Comparison of ENCODE assay signal across 8 mouse cellular contexts in the genomic region with DNA sequence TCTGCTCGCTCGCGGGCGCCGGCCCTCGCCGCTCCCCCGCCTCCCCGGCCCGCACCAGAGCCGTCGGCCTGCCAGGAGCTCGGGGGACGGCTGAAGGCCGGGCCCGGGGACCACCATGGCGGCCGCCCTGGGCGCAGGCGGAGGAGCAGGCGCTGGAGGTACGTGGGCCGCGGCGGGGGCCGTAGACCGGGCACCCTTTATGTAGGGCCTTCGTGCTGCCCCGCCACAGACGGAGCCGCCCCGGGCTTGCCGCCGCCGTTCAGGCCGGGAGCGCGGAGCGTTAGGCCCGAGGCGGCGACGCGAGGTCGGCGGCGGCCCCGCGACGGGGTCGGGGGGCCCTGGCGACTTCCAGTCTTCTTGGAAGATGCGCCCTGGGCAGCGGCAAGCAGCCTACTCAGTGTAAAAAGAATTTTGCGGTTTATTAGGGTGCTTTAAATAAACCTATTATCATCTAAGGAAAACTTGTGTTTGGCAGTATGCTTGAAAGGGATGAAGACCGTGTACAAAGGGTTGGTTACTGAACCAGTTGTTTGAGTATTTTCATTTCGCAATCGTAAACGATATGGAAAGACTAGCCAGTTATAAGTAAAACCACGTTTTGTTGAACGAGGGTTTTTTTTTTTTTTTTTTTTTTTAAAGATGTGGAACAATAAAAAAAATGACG. TPM values are rescaled to one million over a fixed set of nuclear protein-coding genes. Genes with fewer than 3 reads are reported as not detected.
A peak's percentile ranks its signal among the peaks of the same experiment; 100 is the strongest.
DNase-seq lines count a peak whose midpoint lies in the region; ATAC-seq and TF ChIP-seq lines count a peak whose summit lies in the region.

No protein-coding gene starts in this region.

- peak; percentile 74 for ATAC-seq in lung, embryonic 16.5 days (ENCODE audit: low read depth)
- ATAC-seq in inflammation-experienced regulatory T-cells, adult 6 months, result peak; percentile 6
- ATAC-seq in midbrain, embryonic 14.5 days (ENCODE audit: low FRiP score, low TSS enrichment), result peak; percentile 78

- DNase-seq in lung, adult 18-20 months, result no peak
- peak; percentile 70 for DNase-seq in midbrain, embryonic 14.5 days
- no peak for DNase-seq in adrenal gland, postnatal 36 days
- DNase-seq in left cerebral cortex, postnatal 14 days (ENCODE audit: low spot score in 2 of 2), result no peak
- DNase-seq in gastrocnemius, postnatal 10 days, result no peak

- peak overlapping the region; percentile 100 for H3K27ac ChIP-seq in lung, embryonic 16.5 days (ENCODE audit: low read length)
- peak overlapping the region; percentile 98 for H3K27ac ChIP-seq in cortical plate, adult 2 months (ENCODE audit: insufficient read depth, low read length)
- peak overlapping the region; percentile 100 for H3K27ac ChIP-seq in midbrain, embryonic 14.5 days (replicated peaks; ENCODE audit: low read depth, low read length)

- H3K4me3 ChIP-seq in lung, embryonic 16.5 days (ENCODE audit: low read length), result peak overlapping the region; percentile 76
- H3K4me3 ChIP-seq in cortical plate, adult 2 months (ENCODE audit: insufficient read depth, low read length), result peak overlapping the region; percentile 82
- peak overlapping the region; percentile 99 for H3K4me3 ChIP-seq in midbrain, embryonic 14.5 days (replicated peaks; ENCODE audit: low read depth, low read length)

- peak overlapping the region; percentile 80 for H3K4me2 ChIP-seq in lung, embryonic 16.5 days (ENCODE audit: low read depth, low read length)
- H3K4me2 ChIP-seq in midbrain, embryonic 14.5 days (ENCODE audit: low read length), result peak overlapping the region; percentile 81

- no peak for TF ChIP-seq POLR2A in cortical plate, adult 2 months (IDR thresholded peaks at IDR 0.05; ENCODE audit: extremely low read depth, insufficient read depth, low read length)

- H3K27me3 ChIP-seq in lung, embryonic 16.5 days (ENCODE audit: control insufficient read depth, insufficient read depth, low read depth, low read length), result no peaks in the 10 kb centered on the region
- no peaks in the 10 kb centered on the region for H3K27me3 ChIP-seq in midbrain, embryonic 14.5 days (ENCODE audit: control insufficient read depth, insufficient read depth, low read length)

- H3K9me3 ChIP-seq in lung, embryonic 16.5 days (ENCODE audit: control insufficient read depth, low read length), result no peaks in the 10 kb centered on the region
- H3K9me3 ChIP-seq in midbrain, embryonic 14.5 days (ENCODE audit: control insufficient read depth, low read length), result no peaks in the 10 kb centered on the region

- peaks cover 12% of the 10 kb centered on the region for H3K4me1 ChIP-seq in lung, embryonic 16.5 days (replicated peaks; ENCODE audit: control insufficient read depth, insufficient read depth, low read length)
- peaks cover 2% of the 10 kb centered on the region; the same call in 1 of the 2 replicates for H3K4me1 ChIP-seq in cortical plate, adult 2 months (ENCODE audit: control insufficient read depth, insufficient read depth, low read length)
- peaks cover 32% of the 10 kb centered on the region for H3K4me1 ChIP-seq in midbrain, embryonic 14.5 days (ENCODE audit: control insufficient read depth, insufficient read depth, low read length)

- no peak for TF ChIP-seq CTCF in cortical plate, adult 2 months (IDR thresholded peaks at IDR 0.05; ENCODE audit: extremely low read depth, insufficient read depth, low read length)

- peak overlapping the region; percentile 99 for H3K9ac ChIP-seq in lung, embryonic 16.5 days (ENCODE audit: low read length)
- peak overlapping the region; percentile 100 for H3K9ac ChIP-seq in midbrain, embryonic 14.5 days (replicated peaks; ENCODE audit: low read length)

- intact Hi-C loops in left cerebral cortex, postnatal 14 days (cut with DNase I), result loop anchor here (5.0 to 10.0 kb wide), 2 partner anchors 70 to 233 kb away; no protein-coding TSS in a partner anchor

- WGBS in lung, embryonic 16.5 days, result under 1% methylated on average over 53 of the region's 62 CpGs
- WGBS in midbrain, embryonic 14.5 days, result under 1% methylated on average over 62 of the region's 62 CpGs

- H3K36me3 ChIP-seq in lung, embryonic 16.5 days (ENCODE audit: control insufficient read depth, insufficient read depth, low read length), result no peaks in the 10 kb centered on the region
- no peaks in the 10 kb centered on the region for H3K36me3 ChIP-seq in midbrain, embryonic 14.5 days (ENCODE audit: control insufficient read depth, insufficient read depth, low read length)

RNA-seq across cellular contexts. Expression of gene Rbm33, which starts 0.5 kb away (rescaled TPM):
- 11.1 and 12.1 TPM in 2 replicates for polyA plus RNA-seq in lung, embryonic 16.5 days (2015; fragmentation: Nextera tagmentation; extraction: Ambion mirVana)
- polyA plus RNA-seq in cortical plate, adult 2 months (2012; rRNA removed), result 44.0 and 46.7 TPM in 2 replicates
- polyA plus RNA-seq in inflammation-experienced regulatory T-cells, adult 6 months (2017; shearing (Covaris generic)), result 10 to 100 TPM in 2 of 3 experiments, 1 to 10 TPM in 1; 9.1 to 14.9 (median 13.9) TPM
- 24.0 and 31.4 TPM in 2 replicates for polyA plus RNA-seq in midbrain, embryonic 14.5 days (2014; fragmentation: Nextera tagmentation; extraction: Ambion mirVana)
- total RNA-seq in adrenal gland, postnatal 36 days (2021), result 10 to 100 TPM; 44.2 to 52.8 TPM
- total RNA-seq in left cerebral cortex, postnatal 14 days (2021), result 10 to 100 TPM; 59.0 to 59.5 TPM
- total RNA-seq in gastrocnemius, postnatal 10 days (2021), result 10 to 100 TPM; 31.7 to 37.0 TPM

Comparison
In these comparisons a context has a peak if more than half of its experiments do, and no peak if none do; other contexts are left out.
1. ATAC-seq: peak in every context shown above with its lines; median percentile 78 in midbrain, embryonic 14.5 days; 74 in lung, embryonic 16.5 days; 6 in inflammation-experienced regulatory T-cells, adult 6 months.